Mouse (Mus musculus): Measurements from ENCODE around the gene Sptssa. TPM values are rescaled to one million over a fixed set of nuclear protein-coding genes. Genes with fewer than 3 reads are reported as not detected.

The Sptssa gene
- total and polyA plus RNA-seq, 2 experiments from 2014 or later, result 66.0 to 222 TPM

GRCm38 (mm10) chr12:54632141-54632540 lies 24.2 kb downstream of the Sptssa start:
- Histone ChIP-seq H3K4me2 (ENCODE audit: low read depth, low read length) (no peak overlapping the region), H3K27me3 (ENCODE audit: insufficient read depth, low read length) (no peaks in the 10 kb centered on the region), H3K36me3 (ENCODE audit: insufficient read depth, low read length) (no peaks in the 10 kb centered on the region), H3K4me1 (ENCODE audit: insufficient read depth, low read length) (no peaks in the 10 kb centered on the region), H3K27ac (no peak overlapping the region), H3K9me3 (ENCODE audit: low read length) (no peaks in the 10 kb centered on the region), H3K4me3 (ENCODE audit: low read length) (no peak overlapping the region), H3K9ac (replicated peaks; ENCODE audit: low read length) (no peak overlapping the region)
- 61% methylated on average over 2 of the region's 2 CpGs for WGBS
- ATAC-seq, result no peak
- DNase-seq (ENCODE audit: low spot score), result no peak
- TF ChIP-seq CTCF (IDR thresholded peaks at IDR 0.05; ENCODE audit: low read depth), result no peak

GRCm38 (mm10) chr12:54621942-54622341 lies 34.4 kb downstream of the Sptssa start:
- H3K36me3 ChIP-seq (ENCODE audit: insufficient read depth, low read length), result no peaks in the 10 kb centered on the region
- H3K9ac ChIP-seq (replicated peaks; ENCODE audit: low read length), result no peak overlapping the region
- H3K9me3 ChIP-seq (ENCODE audit: low read length), result no peaks in the 10 kb centered on the region
- no peak overlapping the region for H3K4me2 ChIP-seq (ENCODE audit: low read depth, low read length)
- H3K27me3 ChIP-seq (ENCODE audit: insufficient read depth, low read length), result no peaks in the 10 kb centered on the region
- WGBS, result 86% methylated on average over 2 of the region's 2 CpGs
- DNase-seq (ENCODE audit: low spot score) (no peak), ATAC-seq (no peak)
- H3K4me3 ChIP-seq (ENCODE audit: low read length), result no peak overlapping the region
- no peaks in the 10 kb centered on the region for H3K4me1 ChIP-seq (ENCODE audit: insufficient read depth, low read length)
- H3K27ac ChIP-seq, result no peak overlapping the region
- TF ChIP-seq CTCF (IDR thresholded peaks at IDR 0.05; ENCODE audit: low read depth), result no peak

DNA sequence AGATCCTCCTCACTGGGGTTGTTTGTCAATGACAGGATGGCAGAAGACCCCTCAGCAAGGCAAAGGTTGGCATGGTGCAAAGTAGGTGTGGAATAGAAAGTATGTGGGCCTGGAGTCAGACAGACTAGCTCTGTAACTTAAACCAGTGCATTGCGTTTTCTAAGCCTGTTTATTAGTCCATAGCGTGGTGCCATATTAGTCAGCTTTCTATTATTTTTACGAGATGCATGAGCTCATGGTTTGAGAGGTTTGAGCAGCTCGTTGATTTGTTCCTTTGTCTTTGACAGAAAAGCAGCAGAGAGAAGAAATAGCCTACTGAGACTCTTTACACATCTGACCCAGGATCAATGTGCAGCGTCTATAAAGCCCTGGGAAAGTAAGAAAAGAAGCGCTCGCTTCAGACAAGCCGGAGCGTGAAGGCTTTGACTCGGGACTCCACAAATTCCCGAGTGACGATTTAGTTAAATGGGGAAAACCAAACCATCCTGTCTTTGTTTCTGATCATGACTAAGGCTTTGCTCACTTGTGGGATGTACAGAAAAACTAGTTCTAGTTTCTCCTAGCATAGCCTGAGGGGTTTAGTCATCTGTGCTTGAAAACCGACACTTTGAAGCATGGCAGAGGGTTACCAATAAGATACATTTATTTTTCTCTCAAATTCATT lies 36.2 kb downstream of the Sptssa start:
- Histone ChIP-seq H3K9ac (replicated peaks; ENCODE audit: low read length) (no peak overlapping the region), H3K27ac (no peak overlapping the region), H3K4me3 (ENCODE audit: low read length) (no peak overlapping the region), H3K4me2 (ENCODE audit: low read depth, low read length) (no peak overlapping the region), H3K9me3 (ENCODE audit: low read length) (no peaks in the 10 kb centered on the region), H3K27me3 (ENCODE audit: insufficient read depth, low read length) (no peaks in the 10 kb centered on the region), H3K36me3 (ENCODE audit: insufficient read depth, low read length) (no peaks in the 10 kb centered on the region), H3K4me1 (ENCODE audit: insufficient read depth, low read length) (no peaks in the 10 kb centered on the region)
- 60% methylated on average over 13 of the region's 13 CpGs for WGBS
- no peak for TF ChIP-seq CTCF (IDR thresholded peaks at IDR 0.05; ENCODE audit: low read depth)
- ATAC-seq (no peak), DNase-seq (ENCODE audit: low spot score) (no peak)

DNA sequence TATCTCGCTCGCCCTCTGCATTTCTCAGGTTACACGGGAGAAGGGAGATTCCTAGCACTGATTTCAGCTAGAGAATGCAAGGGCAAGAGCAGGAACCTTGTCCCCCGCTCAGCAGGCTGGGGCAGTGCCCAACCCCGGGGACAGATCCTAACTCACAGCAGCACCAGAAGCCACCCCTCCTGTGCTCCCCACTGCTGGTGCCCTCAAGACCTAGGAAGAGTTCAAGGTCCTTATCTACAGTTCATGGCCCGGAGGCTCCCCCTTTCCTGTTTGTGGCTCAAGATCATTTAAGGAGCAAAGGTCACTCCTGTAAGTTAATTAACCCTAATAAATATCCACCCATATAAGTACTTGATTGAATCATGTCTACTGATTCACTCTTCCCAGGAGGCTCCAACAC lies 47.4 kb downstream of the Sptssa start:
- WGBS, result 93% methylated on average over 6 of the region's 6 CpGs
- H3K27me3 ChIP-seq (ENCODE audit: insufficient read depth, low read length), result no peaks in the 10 kb centered on the region

DNA sequence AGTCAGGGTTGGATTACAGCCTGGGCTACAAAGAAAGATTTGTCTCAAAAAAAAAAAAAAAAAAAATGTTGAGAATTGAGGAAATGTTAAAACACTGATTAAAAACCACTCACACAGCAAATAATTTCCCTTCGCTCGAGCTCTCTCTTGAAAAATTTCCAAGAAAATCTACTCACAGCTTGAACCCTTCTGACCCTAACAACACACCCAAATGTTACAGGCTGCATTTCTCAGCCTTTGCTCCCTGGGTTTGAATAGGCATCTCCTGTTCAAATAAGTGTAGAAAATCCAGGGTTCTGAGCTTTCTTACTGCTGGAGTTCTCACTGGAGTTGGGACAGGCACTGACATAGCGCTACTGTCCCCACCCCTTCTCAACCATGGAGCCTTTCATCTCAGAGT lies 51.2 kb downstream of the Sptssa start:
- no peak for TF ChIP-seq CTCF (IDR thresholded peaks at IDR 0.05; ENCODE audit: low read depth)
- Histone ChIP-seq H3K27me3 (ENCODE audit: insufficient read depth, low read length) (no peaks in the 10 kb centered on the region), H3K27ac (no peak overlapping the region), H3K9ac (replicated peaks; ENCODE audit: low read length) (no peak overlapping the region), H3K4me1 (ENCODE audit: insufficient read depth, low read length) (no peaks in the 10 kb centered on the region), H3K9me3 (ENCODE audit: low read length) (no peaks in the 10 kb centered on the region), H3K4me3 (ENCODE audit: low read length) (no peak overlapping the region), H3K36me3 (ENCODE audit: insufficient read depth, low read length) (no peaks in the 10 kb centered on the region), H3K4me2 (ENCODE audit: low read depth, low read length) (no peak overlapping the region)
- DNase-seq (ENCODE audit: low spot score), result no peak
- WGBS, result 66% methylated on average over 3 of the region's 3 CpGs
- ATAC-seq, result no peak

More for the DNA sequence above, 47.4 kb downstream of the Sptssa start:
- H3K27ac ChIP-seq, result no peak overlapping the region
- H3K4me2 ChIP-seq (ENCODE audit: low read depth, low read length), result no peak overlapping the region
- no peaks in the 10 kb centered on the region for H3K4me1 ChIP-seq (ENCODE audit: insufficient read depth, low read length)
- TF ChIP-seq CTCF (IDR thresholded peaks at IDR 0.05; ENCODE audit: low read depth), result no peak
- H3K36me3 ChIP-seq (ENCODE audit: insufficient read depth, low read length), result no peaks in the 10 kb centered on the region
- H3K9me3 ChIP-seq (ENCODE audit: low read length), result no peaks in the 10 kb centered on the region
- no peak overlapping the region for H3K9ac ChIP-seq (replicated peaks; ENCODE audit: low read length)
- no peak for ATAC-seq
- no peak overlapping the region for H3K4me3 ChIP-seq (ENCODE audit: low read length)
- DNase-seq (ENCODE audit: low spot score), result no peak

DNA sequence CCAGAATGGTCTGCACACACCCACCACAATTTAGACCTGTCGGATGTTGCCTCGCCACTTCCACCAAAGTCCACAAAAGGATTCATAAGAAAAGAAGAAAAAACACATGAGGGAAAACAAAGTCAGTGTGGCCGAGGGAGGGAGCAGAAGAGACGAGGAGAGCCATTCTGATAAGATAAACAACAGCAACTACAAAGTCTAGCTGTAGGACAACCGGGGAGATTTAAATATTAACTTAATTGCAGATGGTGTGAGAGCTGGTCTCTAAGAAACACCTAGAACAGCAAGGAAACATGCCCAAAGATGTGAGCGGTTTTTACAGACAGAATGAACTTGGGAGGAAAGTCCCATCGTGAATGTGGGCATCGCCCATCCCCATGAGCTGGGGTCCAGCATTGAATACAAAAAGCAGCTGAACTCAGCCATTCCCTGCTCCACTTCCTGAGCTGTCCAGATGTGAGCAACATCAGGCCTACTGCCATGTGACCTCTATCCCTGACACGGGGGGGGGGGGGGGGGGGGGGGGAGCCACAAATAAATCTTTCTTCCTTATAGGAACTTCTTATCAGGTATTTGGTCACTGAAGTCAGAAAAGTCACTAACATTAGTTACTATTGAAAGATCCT lies 52.7 kb downstream of the Sptssa start:
- no peak overlapping the region for H3K9ac ChIP-seq (replicated peaks; ENCODE audit: low read length)
- DNase-seq (ENCODE audit: low spot score), result no peak
- H3K4me2 ChIP-seq (ENCODE audit: low read depth, low read length), result no peak overlapping the region
- no peaks in the 10 kb centered on the region for H3K27me3 ChIP-seq (ENCODE audit: insufficient read depth, low read length)
- WGBS, result 81% methylated on average over 9 of the region's 9 CpGs
- no peak for TF ChIP-seq CTCF (IDR thresholded peaks at IDR 0.05; ENCODE audit: low read depth)
- H3K27ac ChIP-seq, result no peak overlapping the region
- no peaks in the 10 kb centered on the region for H3K9me3 ChIP-seq (ENCODE audit: low read length)
- ATAC-seq, result no peak
- H3K36me3 ChIP-seq (ENCODE audit: insufficient read depth, low read length), result no peaks in the 10 kb centered on the region
- H3K4me1 ChIP-seq (ENCODE audit: insufficient read depth, low read length), result no peaks in the 10 kb centered on the region
- no peak overlapping the region for H3K4me3 ChIP-seq (ENCODE audit: low read length)

DNA sequence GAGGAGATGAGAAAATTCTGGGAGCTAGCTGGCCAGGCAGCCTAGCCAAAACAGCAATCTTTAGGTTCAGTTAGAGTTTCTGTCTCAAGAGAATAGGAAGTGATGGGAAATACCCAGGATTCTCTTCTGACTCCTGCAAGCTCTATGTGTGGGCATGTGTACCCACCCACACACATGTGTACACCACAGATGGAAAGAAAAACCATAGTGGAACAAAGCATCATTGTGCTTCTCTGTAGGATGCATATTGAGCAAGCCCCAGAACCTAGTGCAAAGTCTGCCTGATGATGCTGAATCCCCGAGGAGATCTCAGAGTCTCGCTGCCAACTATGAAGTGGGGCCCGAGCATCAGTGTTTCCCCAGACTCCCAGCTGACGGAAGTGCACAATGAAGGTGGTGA lies 55.9 kb downstream of the Sptssa start:
- ATAC-seq (no peak), DNase-seq (ENCODE audit: low spot score) (no peak)
- no peak for TF ChIP-seq CTCF (IDR thresholded peaks at IDR 0.05; ENCODE audit: low read depth)

More for the DNA sequence above, 55.9 kb downstream of the Sptssa start:
- Histone ChIP-seq H3K9me3 (ENCODE audit: low read length) (no peaks in the 10 kb centered on the region), H3K4me3 (ENCODE audit: low read length) (no peak overlapping the region), H3K27ac (no peak overlapping the region), H3K27me3 (ENCODE audit: insufficient read depth, low read length) (no peaks in the 10 kb centered on the region), H3K36me3 (ENCODE audit: insufficient read depth, low read length) (no peaks in the 10 kb centered on the region), H3K4me2 (ENCODE audit: low read depth, low read length) (no peak overlapping the region), H3K4me1 (ENCODE audit: insufficient read depth, low read length) (no peaks in the 10 kb centered on the region), H3K9ac (replicated peaks; ENCODE audit: low read length) (no peak overlapping the region)
- 80% methylated on average over 4 of the region's 4 CpGs for WGBS

Data from hindbrain, postnatal 0 days (tissue).